Mouse (Mus musculus) midbrain, postnatal 0 days (tissue): ENCODE results near the gene Phf11c. TPM values are rescaled to one million over a fixed set of nuclear protein-coding genes. Genes with fewer than 3 reads are reported as not detected.
"Not testable (repeated sequence)": the region's sequence is repeated elsewhere in the genome, so short reads cannot be mapped to it uniquely, and the experiment has no call there.

Source experiments
- ATAC-seq: fragments of 200-750 bp; cut with Nextera tagmentation; 2 replicates; pipeline ENCODE4 v1.8.0; 2017; ENCODE audit warnings: moderate number of reproducible peaks, mild to moderate bottlenecking, moderate TSS enrichment, moderate library complexity; ENCODE audit not compliant: low FRiP score
- DNase-seq: peaks from one replicate; pipeline ENCODE4 v3.0.0-alpha.2; 2015; ENCODE audit warnings: low spot score
- H3K27ac ChIP-seq: fragments of 300-500 bp; sonication (generic); 2 replicates; pipeline ENCODE4 v1.5.1; 2014; ENCODE audit warnings: low read depth, mild to moderate bottlenecking, low read length, mixed read lengths
- H3K27me3 ChIP-seq: fragments of 300-500 bp; sonication (generic); 2 replicates; pipeline ENCODE4 v1.6.1; 2014; ENCODE audit warnings: low read length, control low read depth, mixed read lengths; ENCODE audit not compliant: insufficient read depth
- H3K36me3 ChIP-seq: fragments of 300-500 bp; sonication (generic); 2 replicates; pipeline ENCODE4 v1.6.1; 2014; ENCODE audit warnings: low read length, control low read depth, mixed read lengths; ENCODE audit not compliant: insufficient read depth
- H3K4me1 ChIP-seq: fragments of 300-500 bp; sonication (generic); 2 replicates; pipeline ENCODE4 v1.6.1; 2014; ENCODE audit warnings: mild to moderate bottlenecking, control low read depth, antibody characterized with exemption, low read length, mixed read lengths; ENCODE audit not compliant: insufficient read depth
- H3K4me2 ChIP-seq: fragments of 300-500 bp; sonication (generic); 2 replicates; pipeline ENCODE4 v1.6.1; 2014; ENCODE audit warnings: low read depth, mild to moderate bottlenecking, low read length, mixed read lengths; ENCODE audit not compliant: poor library complexity, severe bottlenecking
- H3K4me3 ChIP-seq: fragments of 300-500 bp; sonication (generic); 2 replicates; pipeline ENCODE4 v1.5.1; 2014; ENCODE audit warnings: low read depth, mild to moderate bottlenecking, low read length, moderate library complexity
- H3K9ac ChIP-seq: fragments of 300-500 bp; sonication (generic); replicated peaks from 2 replicates; pipeline ENCODE4 v1.6.1; 2014; ENCODE audit warnings: mild to moderate bottlenecking, low read length, moderate library complexity, mixed read lengths; ENCODE audit not compliant: poor library complexity, severe bottlenecking
- H3K9me3 ChIP-seq: fragments of 300-500 bp; sonication (generic); 2 replicates; pipeline ENCODE4 v1.6.1; 2016; ENCODE audit warnings: low read length, control low read depth
- CTCF ChIP-seq: IDR thresholded peaks from 2 replicates; pipeline ENCODE4 v1.5.1; 2016; ENCODE audit warnings: antibody characterized with exemption, mild to moderate bottlenecking
- WGBS: fragments of 180-500 bp; shearing (Covaris S2); extraction: QIAGEN DNeasy Blood & Tissue Kit; methylation state at CpG from one replicate; pipeline ENCODE4 v1.1.7; 2014; 5-methylcytosine and 5-hydroxymethylcytosine counted together
- polyA plus RNA-seq: library from polyadenylated mRNA; unstranded; fragments of >200 nt; fragmentation: Nextera tagmentation; extraction: Ambion mirVana; gene quantifications from 2 replicates; pipeline ENCODE4 v1.2.1, GENCODE M21; 2015
- total RNA-seq: library from RNA; depleted of rRNA; stranded (reverse); fragments of >200 nt; gene quantifications from 2 replicates; pipeline ENCODE4 v1.2.3, GENCODE M21; 2014; rRNA removed

Gene Phf11c
- total and polyA plus RNA-seq, 2 experiments from 2014 or later, result 0.06 TPM; not detected in 1

DNA sequence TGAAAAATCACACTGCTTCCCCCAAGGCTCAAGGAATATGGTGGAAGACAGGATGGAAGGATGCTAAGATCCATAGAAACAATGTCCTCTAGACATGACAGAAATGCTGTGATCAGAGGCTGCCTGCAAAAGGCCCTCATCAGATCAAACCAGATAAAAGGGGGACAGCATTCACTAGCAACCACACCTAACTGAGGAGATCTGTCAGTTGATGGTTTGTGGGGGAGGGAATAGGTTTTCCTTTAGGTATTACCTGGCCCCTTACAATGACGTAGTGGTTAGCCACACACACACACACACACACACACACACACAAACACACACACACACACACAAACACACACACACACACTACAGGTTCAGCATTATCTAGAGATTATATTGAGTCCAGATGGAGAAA is 55.6 kb downstream of the Phf11c start:
- H3K9me3 ChIP-seq, result no peaks in the 10 kb centered on the region
- DNase-seq, result no peak
- no peak for TF ChIP-seq CTCF
- WGBS, result 67% methylated on average over 1 of the region's 1 CpGs
- no peak overlapping the region for H3K27ac ChIP-seq
- no peaks in the 10 kb centered on the region for H3K27me3 ChIP-seq
- no peaks in the 10 kb centered on the region for H3K4me1 ChIP-seq
- H3K36me3 ChIP-seq, result no peaks in the 10 kb centered on the region
- no peak overlapping the region for H3K4me3 ChIP-seq
- no peak overlapping the region for H3K9ac ChIP-seq
- ATAC-seq, result no peak
- H3K4me2 ChIP-seq, result no peak overlapping the region

DNA sequence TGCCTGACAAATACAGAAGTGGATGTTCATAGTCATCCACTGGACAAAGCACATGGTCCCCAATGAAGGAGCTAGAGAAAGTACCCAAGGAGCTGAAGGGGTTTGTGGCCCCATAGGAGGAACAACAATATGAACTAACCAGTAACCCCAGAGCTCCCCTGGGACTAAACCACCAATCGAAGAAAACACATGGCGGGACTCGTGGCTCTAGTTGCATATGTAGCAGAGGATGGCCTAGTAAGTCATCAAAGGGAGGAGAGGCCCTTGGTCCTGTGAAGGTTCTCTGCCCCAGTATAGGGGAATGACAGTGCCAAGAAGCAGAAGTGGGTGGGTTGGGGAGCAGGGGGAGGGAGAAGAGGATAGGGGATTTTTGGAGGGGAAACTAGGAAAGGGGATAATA is 59.1 kb downstream of the Phf11c start:
- 91% methylated on average over 3 of the region's 3 CpGs for WGBS
- not testable (repeated sequence) for H3K9ac ChIP-seq, H3K36me3 ChIP-seq, H3K27ac ChIP-seq, DNase-seq, H3K4me3 ChIP-seq, H3K9me3 ChIP-seq, H3K27me3 ChIP-seq, ATAC-seq, H3K4me1 ChIP-seq, H3K4me2 ChIP-seq

Other genes starting within 250 kb of the Phf11c start
- gene Gm5142, start 216.6 kb downstream of the Phf11c start, total RNA-seq, result not detected in 2 replicates
- not detected in 2 replicates for gene Gm5142, start 216.6 kb downstream of the Phf11c start, polyA plus RNA-seq
- gene Rcbtb1, start 194.2 kb downstream of the Phf11c start, total RNA-seq, result 32.1 and 41.4 TPM in 2 replicates
- 29.2 and 32.2 TPM in 2 replicates for gene Rcbtb1, start 194.2 kb downstream of the Phf11c start, polyA plus RNA-seq
- gene Gm6904, start 135.2 kb downstream of the Phf11c start, total RNA-seq, result 0.76 TPM in 1 of 2 replicates, not detected in the other
- not detected in 2 replicates for gene Gm6904, start 135.2 kb downstream of the Phf11c start, polyA plus RNA-seq
- not detected in 2 replicates for gene Phf11a, start 97.9 kb downstream of the Phf11c start, total RNA-seq
- not detected in 2 replicates for gene Phf11a, start 97.9 kb downstream of the Phf11c start, polyA plus RNA-seq
- gene Phf11b, start 54.0 kb downstream of the Phf11c start, total RNA-seq, result 0.27 TPM in 1 of 2 replicates, not detected in the other
- gene Phf11b, start 54.0 kb downstream of the Phf11c start, polyA plus RNA-seq, result 0.17 and 0.23 TPM in 2 replicates
- 0.11 and 0.42 TPM in 2 replicates for gene Phf11d, start 29.9 kb downstream of the Phf11c start, total RNA-seq
- gene Phf11d, start 29.9 kb downstream of the Phf11c start, polyA plus RNA-seq, result 0.43 and 0.58 TPM in 2 replicates
- gene Setdb2, start 45.5 kb upstream of the Phf11c start, total RNA-seq, result 2.5 and 2.7 TPM in 2 replicates
- gene Setdb2, start 45.5 kb upstream of the Phf11c start, polyA plus RNA-seq, result 4.2 and 4.3 TPM in 2 replicates
- 12.3 and 26.5 TPM in 2 replicates for gene Cab39l, start 45.6 kb upstream of the Phf11c start, total RNA-seq
- 15.1 and 15.3 TPM in 2 replicates for gene Cab39l, start 45.6 kb upstream of the Phf11c start, polyA plus RNA-seq
- 7.3 and 13.9 TPM in 2 replicates for gene Cdadc1, start 202.6 kb upstream of the Phf11c start, total RNA-seq
- gene Cdadc1, start 202.6 kb upstream of the Phf11c start, polyA plus RNA-seq, result 32.5 and 36.6 TPM in 2 replicates
- 15.1 and 21.0 TPM in 2 replicates for gene Shisa2, start 229.9 kb upstream of the Phf11c start, total RNA-seq
- 3.5 and 4.8 TPM in 2 replicates for gene Shisa2, start 229.9 kb upstream of the Phf11c start, polyA plus RNA-seq